Mouse (Mus musculus) lung, embryonic 15.5 days (tissue): ENCODE measurements around the gene Adamts8. TPM values are rescaled to one million over a fixed set of nuclear protein-coding genes. Genes with fewer than 3 reads are reported as not detected.

Experiments
- ATAC-seq: fragments of 200-750 bp; cut with Nextera tagmentation; 2 replicates; pipeline ENCODE4 v1.8.0; 2017; ENCODE audit warnings: moderate number of reproducible peaks, borderline replicate concordance; ENCODE audit not compliant: low FRiP score, low TSS enrichment; ENCODE audit errors: extremely low read depth
- H3K27ac ChIP-seq: fragments of 300-500 bp; sonication (generic); 2 replicates; pipeline ENCODE4 v1.5.1; 2015; ENCODE audit warnings: moderate library complexity, mild to moderate bottlenecking, inconsistent platforms
- H3K27me3 ChIP-seq: fragments of 300-500 bp; sonication (generic); 2 replicates; pipeline ENCODE4 v1.6.1; 2015; ENCODE audit warnings: inconsistent platforms
- H3K36me3 ChIP-seq: fragments of 300-500 bp; sonication (generic); 2 replicates; pipeline ENCODE4 v1.6.1; 2015; ENCODE audit warnings: inconsistent platforms
- H3K4me1 ChIP-seq: fragments of 300-500 bp; sonication (generic); 2 replicates; pipeline ENCODE4 v1.6.1; 2015; ENCODE audit warnings: inconsistent platforms
- H3K4me2 ChIP-seq: fragments of 300-500 bp; sonication (generic); 2 replicates; pipeline ENCODE4 v1.6.1; 2015; ENCODE audit warnings: inconsistent platforms, mild to moderate bottlenecking, moderate library complexity
- H3K4me3 ChIP-seq: fragments of 300-500 bp; sonication (generic); 2 replicates; pipeline ENCODE4 v1.5.1; 2015; ENCODE audit warnings: mild to moderate bottlenecking, inconsistent platforms
- H3K9ac ChIP-seq: fragments of 300-500 bp; sonication (generic); 2 replicates; pipeline ENCODE4 v1.6.1; 2015; ENCODE audit warnings: inconsistent platforms
- H3K9me3 ChIP-seq: fragments of 300-500 bp; sonication (generic); 2 replicates; pipeline ENCODE4 v1.6.1; 2016; ENCODE audit warnings: inconsistent platforms
- WGBS: fragments of 180-500 bp; shearing (Covaris S2); methylation state at CpG from one replicate; pipeline ENCODE4 v1.1.7; 2015; 5-methylcytosine and 5-hydroxymethylcytosine counted together
- polyA plus RNA-seq: library from polyadenylated mRNA; unstranded; fragments of >200 nt; fragmentation: Nextera tagmentation; extraction: Ambion mirVana; gene quantifications from 2 replicates; pipeline ENCODE4 v1.2.1, GENCODE M21; 2015

The Adamts8 gene
- polyA plus RNA-seq, 1 experiment from 2014 or later: 5.8 TPM

DNA sequence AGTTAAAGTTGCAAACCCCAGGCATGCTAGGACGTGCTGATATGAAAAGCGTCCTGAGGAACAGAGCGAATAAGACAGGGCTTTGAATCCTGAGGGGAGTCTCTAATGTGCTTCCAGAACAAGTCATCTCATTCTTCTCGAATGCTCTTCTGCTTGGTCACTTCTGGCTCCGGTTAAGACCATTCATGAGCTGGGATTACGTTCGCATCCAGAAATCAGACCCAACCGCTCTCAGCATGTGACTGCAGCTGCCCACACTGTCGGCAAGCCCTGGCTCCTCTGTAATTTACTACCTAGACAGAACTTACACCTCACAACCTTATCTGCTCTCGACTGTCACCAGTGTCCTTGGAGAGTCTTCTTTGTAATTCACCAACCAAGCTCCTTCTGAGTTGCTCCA is 58.3 kb downstream of the Adamts8 start:
- Histone ChIP-seq H3K36me3 (no peaks in the 10 kb centered on the region), H3K27ac (no peak overlapping the region), H3K4me3 (no peak overlapping the region), H3K27me3 (no peaks in the 10 kb centered on the region), H3K4me2 (no peak overlapping the region), H3K9me3 (no peaks in the 10 kb centered on the region), H3K4me1 (no peaks in the 10 kb centered on the region), H3K9ac (no peak overlapping the region)
- 80% methylated on average over 10 of the region's 10 CpGs for WGBS
- no peak for ATAC-seq

DNA sequence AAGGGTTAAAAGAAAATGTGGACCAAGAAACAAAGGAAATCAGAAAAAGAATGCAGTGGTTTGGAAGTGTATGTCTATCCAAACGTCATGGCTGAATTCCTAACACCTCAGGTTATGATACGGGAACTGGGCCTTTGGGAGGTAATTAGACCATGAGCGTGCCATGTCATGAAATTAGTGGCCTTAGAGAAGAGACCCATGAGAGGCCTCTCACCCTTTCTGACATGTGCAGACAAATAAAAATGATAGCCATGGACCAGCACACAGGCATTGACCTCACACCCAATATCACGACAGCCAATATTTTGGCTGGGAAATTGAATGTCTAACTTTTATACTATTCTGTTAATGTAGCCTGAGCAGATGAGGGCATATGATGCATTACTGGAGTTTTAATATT is 60.2 kb downstream of the Adamts8 start:
- H3K4me3 ChIP-seq: no peak overlapping the region
- no peak for ATAC-seq
- no peaks in the 10 kb centered on the region for H3K9me3 ChIP-seq
- no peak overlapping the region for H3K27ac ChIP-seq
- no peaks in the 10 kb centered on the region for H3K27me3 ChIP-seq
- no peak overlapping the region for H3K4me2 ChIP-seq
- no peaks in the 10 kb centered on the region for H3K36me3 ChIP-seq
- WGBS: 72% methylated on average over 4 of the region's 4 CpGs
- H3K4me1 ChIP-seq: no peaks in the 10 kb centered on the region
- no peak overlapping the region for H3K9ac ChIP-seq

DNA sequence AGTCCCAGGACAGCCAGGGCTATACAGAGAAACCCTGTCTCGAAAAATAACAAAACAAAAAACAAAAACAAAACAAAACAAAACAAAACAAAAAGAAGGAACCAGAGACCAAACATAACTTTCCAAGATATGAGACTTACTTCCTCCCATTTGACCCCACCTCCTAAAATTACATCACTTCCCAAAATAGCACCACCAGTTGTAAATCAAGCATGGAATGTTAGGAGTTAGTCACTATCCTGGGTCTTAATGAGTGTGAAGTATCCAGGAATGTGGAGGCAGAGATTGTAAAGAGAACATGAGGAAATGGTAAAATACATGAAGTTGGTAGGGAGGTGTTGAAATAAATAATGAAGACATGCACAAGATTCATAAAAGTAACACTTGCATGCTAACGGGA is 67.0 kb downstream of the Adamts8 start:
- Histone ChIP-seq H3K27me3 (no peaks in the 10 kb centered on the region), H3K4me2 (no peak overlapping the region), H3K4me1 (no peaks in the 10 kb centered on the region), H3K9ac (no peak overlapping the region), H3K36me3 (no peaks in the 10 kb centered on the region), H3K4me3 (no peak overlapping the region), H3K27ac (no peak overlapping the region), H3K9me3 (no peaks in the 10 kb centered on the region)
- no peak for ATAC-seq
- WGBS: 68% methylated on average over 2 of the region's 2 CpGs

DNA sequence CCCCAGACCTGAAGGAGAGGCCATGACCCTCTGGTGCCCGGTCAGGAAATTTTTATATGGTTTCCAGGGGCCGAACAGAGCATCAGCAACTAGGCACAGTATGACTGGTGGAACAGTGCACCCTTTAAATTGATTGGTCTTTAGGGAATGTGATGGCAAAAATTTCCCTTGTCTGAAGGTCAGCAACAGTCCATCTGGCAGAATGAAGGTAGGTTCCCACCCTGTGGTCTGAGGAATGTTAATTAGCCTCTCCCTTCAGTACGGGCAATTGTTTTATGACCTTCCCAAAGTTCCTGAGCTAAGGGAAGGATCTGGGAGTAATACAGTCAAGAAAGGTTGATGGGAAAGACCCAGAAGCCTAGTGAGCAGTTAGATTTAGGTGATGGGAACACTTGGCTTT is 67.7 kb downstream of the Adamts8 start:
- no peak overlapping the region for H3K4me3 ChIP-seq
- no peak for ATAC-seq
- H3K27ac ChIP-seq: no peak overlapping the region
- WGBS: 74% methylated on average over 3 of the region's 3 CpGs
- no peaks in the 10 kb centered on the region for H3K9me3 ChIP-seq
- no peaks in the 10 kb centered on the region for H3K36me3 ChIP-seq
- no peak overlapping the region for H3K9ac ChIP-seq
- H3K27me3 ChIP-seq: no peaks in the 10 kb centered on the region
- H3K4me2 ChIP-seq: no peak overlapping the region
- no peaks in the 10 kb centered on the region for H3K4me1 ChIP-seq

DNA sequence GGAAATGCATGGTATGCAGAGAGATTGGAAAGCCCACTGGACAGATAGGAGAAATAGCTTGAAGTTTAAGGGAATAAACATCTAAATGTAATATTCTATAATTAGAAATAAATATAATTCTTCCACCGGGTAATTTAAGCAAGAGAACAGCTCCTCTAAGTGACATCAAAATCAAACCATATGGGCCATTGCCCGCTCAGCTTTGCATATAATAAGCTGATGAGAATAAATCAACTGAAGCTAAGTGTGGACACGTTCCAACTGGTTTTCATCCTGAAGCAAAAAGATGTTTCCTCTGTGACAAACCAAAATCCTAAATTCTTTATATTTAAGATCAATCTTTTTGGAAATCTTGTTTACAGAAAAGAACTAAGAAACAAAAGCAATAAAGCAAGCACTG is 68.4 kb downstream of the Adamts8 start:
- Histone ChIP-seq H3K27ac (no peak overlapping the region), H3K4me2 (no peak overlapping the region), H3K4me3 (no peak overlapping the region), H3K27me3 (no peaks in the 10 kb centered on the region), H3K36me3 (no peaks in the 10 kb centered on the region), H3K9ac (no peak overlapping the region), H3K9me3 (no peaks in the 10 kb centered on the region), H3K4me1 (no peaks in the 10 kb centered on the region)
- 45% methylated on average over 3 of the region's 3 CpGs for WGBS
- no peak for ATAC-seq

DNA sequence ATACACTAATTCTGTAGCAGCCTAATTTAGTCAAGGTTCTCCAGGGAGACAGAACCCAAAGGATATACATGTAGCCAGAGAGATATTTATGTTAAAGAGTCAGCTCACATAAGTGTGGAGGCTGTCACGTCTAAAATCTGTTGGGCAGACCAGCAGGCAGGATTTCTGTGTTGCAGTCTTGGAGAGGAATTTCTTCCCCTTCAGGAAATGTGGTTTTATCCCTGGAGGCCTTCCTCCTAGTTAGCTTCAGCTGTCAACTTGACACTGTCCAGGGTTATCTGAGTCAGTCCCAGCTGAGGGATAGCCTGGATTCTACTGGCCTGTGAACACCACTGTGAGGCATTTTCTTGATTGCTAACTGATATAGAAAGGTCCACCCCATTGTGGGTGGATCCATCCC is 69.2 kb downstream of the Adamts8 start:
- no peaks in the 10 kb centered on the region for H3K27me3 ChIP-seq
- no peak overlapping the region for H3K27ac ChIP-seq
- H3K9ac ChIP-seq: no peak overlapping the region
- no peaks in the 10 kb centered on the region for H3K36me3 ChIP-seq
- no peak overlapping the region for H3K4me2 ChIP-seq
- ATAC-seq: no peak
- WGBS: 26% methylated on average over 1 of the region's 1 CpGs
- H3K4me1 ChIP-seq: no peaks in the 10 kb centered on the region
- H3K9me3 ChIP-seq: no peaks in the 10 kb centered on the region
- H3K4me3 ChIP-seq: no peak overlapping the region

DNA sequence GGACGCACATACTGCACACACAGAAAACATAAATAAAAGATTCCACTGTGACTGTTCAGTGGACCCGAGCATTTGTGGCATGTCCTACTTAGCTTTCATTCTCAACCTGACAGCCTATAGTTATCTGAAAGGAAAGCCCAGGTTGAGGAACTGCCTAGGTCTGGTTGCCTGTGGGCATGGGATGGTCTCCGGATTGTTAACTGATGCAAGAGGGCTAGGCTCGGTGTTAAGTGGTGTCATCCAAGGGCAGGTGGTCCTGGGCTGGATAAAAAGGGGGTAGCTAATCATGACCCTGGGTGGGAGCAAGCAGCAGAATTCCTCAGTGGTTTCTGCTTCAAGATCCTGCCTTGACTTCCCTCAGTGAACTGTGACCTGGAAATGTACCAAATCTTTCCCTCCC is 70.3 kb downstream of the Adamts8 start:
- Histone ChIP-seq H3K4me3 (no peak overlapping the region), H3K9me3 (no peaks in the 10 kb centered on the region), H3K4me2 (no peak overlapping the region), H3K36me3 (no peaks in the 10 kb centered on the region), H3K27ac (no peak overlapping the region), H3K4me1 (no peaks in the 10 kb centered on the region), H3K27me3 (no peaks in the 10 kb centered on the region), H3K9ac (no peak overlapping the region)
- WGBS: 79% methylated on average over 4 of the region's 4 CpGs
- ATAC-seq: no peak

DNA sequence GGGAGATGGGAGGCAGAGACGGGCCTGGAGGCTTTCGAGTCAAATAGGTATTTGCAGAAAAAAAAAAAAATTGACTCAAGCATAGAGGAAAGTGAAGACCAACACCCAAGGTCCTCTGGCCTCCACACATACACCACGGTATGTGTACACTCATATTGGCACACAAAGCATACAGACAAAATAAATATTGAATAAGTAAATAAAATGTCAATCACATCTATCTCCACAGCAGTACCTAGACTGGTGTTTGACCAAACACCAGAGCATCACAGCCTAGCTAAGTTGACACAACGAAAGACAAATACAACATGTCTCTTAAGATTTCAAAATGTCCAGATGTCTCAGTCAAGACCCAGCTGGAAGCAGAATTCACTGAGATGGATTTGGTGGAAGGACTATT is 71.1 kb downstream of the Adamts8 start:
- Histone ChIP-seq H3K9ac (no peak overlapping the region), H3K4me1 (no peaks in the 10 kb centered on the region), H3K4me2 (no peak overlapping the region), H3K9me3 (no peaks in the 10 kb centered on the region), H3K4me3 (no peak overlapping the region), H3K27ac (no peak overlapping the region), H3K36me3 (no peaks in the 10 kb centered on the region), H3K27me3 (no peaks in the 10 kb centered on the region)
- 45% methylated on average over 4 of the region's 4 CpGs for WGBS
- ATAC-seq: no peak

Other genes starting within 250 kb of the Adamts8 start
- 5.8 and 6.8 TPM in 2 replicates for gene Adamts15, start 20.1 kb upstream of the Adamts8 start, polyA plus RNA-seq
- 6.5 and 8.9 TPM in 2 replicates for gene Zbtb44, start 88.1 kb downstream of the Adamts8 start, polyA plus RNA-seq
- 48.1 and 50.9 TPM in 2 replicates for gene St14, start 189.3 kb downstream of the Adamts8 start, polyA plus RNA-seq